Comparison of ENCODE assay signal across 29 mouse cellular contexts in the genomic region with DNA sequence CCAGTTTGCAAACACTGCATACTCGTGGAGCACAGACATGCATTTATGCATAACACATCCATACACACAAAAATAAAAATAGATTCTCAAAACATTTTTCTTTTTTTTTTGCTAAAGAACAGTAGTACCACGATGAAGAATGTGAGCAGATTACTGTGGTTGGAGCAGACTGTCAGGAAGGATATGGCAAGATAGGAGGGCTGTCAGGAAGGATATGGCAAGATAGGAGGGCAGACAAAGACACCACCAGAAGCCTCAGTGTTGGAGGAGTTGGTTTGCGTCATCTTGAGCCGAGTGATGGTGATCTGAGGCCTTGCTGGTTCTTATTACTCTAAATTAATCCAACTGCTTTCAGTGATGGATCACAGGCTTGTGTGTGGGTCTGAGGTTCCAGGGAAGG. TPM values are rescaled to one million over a fixed set of nuclear protein-coding genes. Genes with fewer than 3 reads are reported as not detected.
DNase-seq lines count a peak whose midpoint lies in the region; ATAC-seq lines count a peak whose summit lies in the region.
"Had no signal": no experiment of that assay in that cellular context is flagged by ENCODE, and none has a peak within 500 bp of the region (broad histone marks: within the 10 kb centered on the region; RNA-seq: fewer than 3 reads in every experiment).

No protein-coding gene starts in this region.

- no peaks in the 10 kb centered on the region; the same call in 1 of the 2 replicates for H3K27me3 ChIP-seq in heart, embryonic 10.5 days (ENCODE audit: insufficient read depth, poor library complexity, severe bottlenecking)
- peaks cover 21% of the 10 kb centered on the region for H3K27me3 ChIP-seq in midbrain, embryonic 10.5 days (ENCODE audit: low read depth, poor library complexity, severe bottlenecking)
- H3K27me3 ChIP-seq in midbrain, embryonic 15.5 days (replicated peaks), result 0 out of 2 replicates have a peak, but pooled peaks cover 2% of the 10 kb centered on the region
- no peaks in the 10 kb centered on the region for H3K27me3 ChIP-seq in liver, embryonic 13.5 days
- H3K27me3 ChIP-seq: limb, embryonic 12.5 days; Patski had no signal

- WGBS in heart, embryonic 10.5 days, result 54% methylated on average over 4 of the region's 4 CpGs
- 93% methylated on average over 4 of the region's 4 CpGs for WGBS in midbrain, embryonic 10.5 days
- WGBS in midbrain, embryonic 15.5 days, result 80% methylated on average over 4 of the region's 4 CpGs
- 27% methylated on average over 4 of the region's 4 CpGs for WGBS in liver, embryonic 13.5 days (ENCODE audit: insufficient replicate concordance)

- no peaks in the 10 kb centered on the region for H3K9me3 ChIP-seq in heart, embryonic 10.5 days
- H3K9me3 ChIP-seq in midbrain, embryonic 10.5 days (replicated peaks), result no peaks in the 10 kb centered on the region
- no peaks in the 10 kb centered on the region for H3K9me3 ChIP-seq in midbrain, embryonic 15.5 days
- no peaks in the 10 kb centered on the region for H3K9me3 ChIP-seq in liver, embryonic 13.5 days (replicated peaks)
- H3K9me3 ChIP-seq: forebrain, embryonic 12.5 days; hindbrain, embryonic 13.5 days; limb, embryonic 12.5 days; megakaryocyte, embryonic 14.5 days; neural tube, embryonic 15.5 days had no signal

- no peak for DNase-seq in heart, embryonic 10.5 days (ENCODE audit: low spot score)
- DNase-seq in heart, postnatal 36 days, result no peak
- no peak for DNase-seq in midbrain, embryonic 10.5 days (ENCODE audit: low spot score)
- no peak for DNase-seq in liver, embryonic 13.5 days
- no peak for DNase-seq in layer of hippocampus, adult 11-12 months (ENCODE audit: low spot score)
- no peak for DNase-seq in cerebellum, adult 11-12 months
- DNase-seq: adrenal gland, postnatal 36 days; cerebellum, adult 9-11 months; gastrocnemius, postnatal 25 days; heart, postnatal 14 days; kidney, adult 2 months had no signal

- H3K27ac ChIP-seq in heart, embryonic 10.5 days, result peak overlapping the region; percentile 57; the same call in 1 of the 2 replicates
- 0 out of 2 replicates have a peak overlapping the region, but pooled peaks have one; percentile 17 for H3K27ac ChIP-seq in midbrain, embryonic 10.5 days (replicated peaks)
- H3K27ac ChIP-seq in midbrain, embryonic 15.5 days, result no peak overlapping the region
- peak overlapping the region; percentile 82 for H3K27ac ChIP-seq in liver, embryonic 13.5 days
- H3K27ac ChIP-seq: forebrain, embryonic 12.5 days; hindbrain, embryonic 13.5 days; layer of hippocampus, adult 2 months; limb, embryonic 12.5 days; neural tube, embryonic 15.5 days had no signal

- intact Hi-C loops in heart, postnatal 36 days (cut with DNase I), result no loop called here

- H3K4me2 ChIP-seq in midbrain, embryonic 15.5 days, result no peak overlapping the region
- peak overlapping the region; percentile 45 for H3K4me2 ChIP-seq in liver, embryonic 13.5 days
- H3K4me2 ChIP-seq: forebrain, embryonic 12.5 days; hindbrain, embryonic 13.5 days; limb, embryonic 12.5 days; lung, embryonic 14.5 days; neural tube, embryonic 15.5 days had no signal

- H3K9ac ChIP-seq in midbrain, embryonic 15.5 days, result no peak overlapping the region
- H3K9ac ChIP-seq in liver, embryonic 13.5 days, result peak overlapping the region; percentile 59
- H3K9ac ChIP-seq: forebrain, embryonic 12.5 days; hindbrain, embryonic 13.5 days; limb, embryonic 12.5 days; lung, embryonic 14.5 days; neural tube, embryonic 15.5 days had no signal

- ATAC-seq in midbrain, embryonic 15.5 days (replicated peaks), result no peak
- ATAC-seq in liver, embryonic 13.5 days (ENCODE audit: low read depth), result no peak
- ATAC-seq in megakaryocyte-erythroid progenitor cell, adult 5-6 weeks (replicated peaks; ENCODE audit: low FRiP score, low TSS enrichment, poor library complexity, severe bottlenecking), result peak; percentile 31
- ATAC-seq: CD4-positive, CD25-positive, alpha-beta regulatory T cell, adult 4 months; inflammation-experienced regulatory T-cells, adult 6 months; Patski had no signal

- peaks cover 27% of the 10 kb centered on the region for H3K4me1 ChIP-seq in heart, embryonic 10.5 days
- H3K4me1 ChIP-seq in midbrain, embryonic 10.5 days, result peaks cover 19% of the 10 kb centered on the region
- H3K4me1 ChIP-seq in midbrain, embryonic 15.5 days, result peaks cover 6% of the 10 kb centered on the region; the same call in 1 of the 2 replicates
- peaks cover 83% of the 10 kb centered on the region for H3K4me1 ChIP-seq in liver, embryonic 13.5 days (replicated peaks)

- no peak overlapping the region for H3K4me3 ChIP-seq in heart, embryonic 10.5 days
- no peak overlapping the region for H3K4me3 ChIP-seq in midbrain, embryonic 10.5 days
- H3K4me3 ChIP-seq in midbrain, embryonic 15.5 days, result no peak overlapping the region
- peak overlapping the region; percentile 25 for H3K4me3 ChIP-seq in liver, embryonic 13.5 days (replicated peaks)
- H3K4me3 ChIP-seq: forebrain, embryonic 12.5 days; hindbrain, embryonic 13.5 days; layer of hippocampus, adult 2 months; limb, embryonic 12.5 days; megakaryocyte, embryonic 14.5 days; neural tube, embryonic 15.5 days had no signal

- H3K36me3 ChIP-seq in heart, embryonic 10.5 days, result no peaks in the 10 kb centered on the region
- H3K36me3 ChIP-seq in midbrain, embryonic 10.5 days, result no peaks in the 10 kb centered on the region
- no peaks in the 10 kb centered on the region for H3K36me3 ChIP-seq in midbrain, embryonic 15.5 days (replicated peaks)
- H3K36me3 ChIP-seq in liver, embryonic 13.5 days, result peaks cover 59% of the 10 kb centered on the region
- H3K36me3 ChIP-seq: forebrain, embryonic 12.5 days; hindbrain, embryonic 13.5 days; limb, embryonic 12.5 days; neural tube, embryonic 15.5 days had no signal

RNA-seq across cellular contexts. Expression of gene Fam234b, which starts 34.9 kb away (rescaled TPM):
- polyA plus RNA-seq in heart, embryonic 10.5 days (2016; fragmentation: Nextera tagmentation; extraction: Ambion mirVana), result 9.8 and 11.6 TPM in 2 replicates
- 1 to 10 TPM; 7.0 to 9.2 TPM for total RNA-seq in heart, postnatal 36 days (2021)
- polyA plus RNA-seq in midbrain, embryonic 10.5 days (2016; fragmentation: Nextera tagmentation; extraction: Ambion mirVana), result 21.7 and 29.5 TPM in 2 replicates
- 110 and 117 TPM in 2 replicates for polyA plus RNA-seq in midbrain, embryonic 15.5 days (2015; fragmentation: Nextera tagmentation; extraction: Ambion mirVana)
- 30.1 and 43.5 TPM in 2 replicates for polyA plus RNA-seq in liver, embryonic 13.5 days (2015; fragmentation: Nextera tagmentation; extraction: Ambion mirVana)
- total RNA-seq in megakaryocyte-erythroid progenitor cell, adult 5-6 weeks (2014; fragmentation: Nextera tagmentation), result 57.4 and 66.3 TPM in 2 replicates
- total RNA-seq in megakaryocyte-erythroid progenitor cell, adult 5-6 weeks (2017), result 32.6 and 51.1 TPM in 2 replicates

RNA-seq across cellular contexts. Expression of gene Hebp1, which starts 35.0 kb away (rescaled TPM):
- polyA plus RNA-seq in heart, embryonic 10.5 days (2016; fragmentation: Nextera tagmentation; extraction: Ambion mirVana), result 20.7 and 21.2 TPM in 2 replicates
- 10 to 100 TPM; 50.3 to 53.5 TPM for total RNA-seq in heart, postnatal 36 days (2021)
- polyA plus RNA-seq in midbrain, embryonic 10.5 days (2016; fragmentation: Nextera tagmentation; extraction: Ambion mirVana), result 4.8 and 5.2 TPM in 2 replicates
- 4.7 and 6.1 TPM in 2 replicates for polyA plus RNA-seq in midbrain, embryonic 15.5 days (2015; fragmentation: Nextera tagmentation; extraction: Ambion mirVana)
- polyA plus RNA-seq in liver, embryonic 13.5 days (2015; fragmentation: Nextera tagmentation; extraction: Ambion mirVana), result 129 and 141 TPM in 2 replicates
- 109 and 112 TPM in 2 replicates for total RNA-seq in megakaryocyte-erythroid progenitor cell, adult 5-6 weeks (2014; fragmentation: Nextera tagmentation)
- total RNA-seq in megakaryocyte-erythroid progenitor cell, adult 5-6 weeks (2017), result 109 and 149 TPM in 2 replicates

RNA-seq across cellular contexts. Expression of gene Gprc5d, which starts 44.8 kb away (rescaled TPM):
- polyA plus RNA-seq in heart, embryonic 10.5 days (2016; fragmentation: Nextera tagmentation; extraction: Ambion mirVana), result not detected in 2 replicates
- not detected for total RNA-seq in heart, postnatal 36 days (2021)
- not detected in 2 replicates for polyA plus RNA-seq in midbrain, embryonic 10.5 days (2016; fragmentation: Nextera tagmentation; extraction: Ambion mirVana)
- polyA plus RNA-seq in midbrain, embryonic 15.5 days (2015; fragmentation: Nextera tagmentation; extraction: Ambion mirVana), result not detected in 2 replicates
- polyA plus RNA-seq in liver, embryonic 13.5 days (2015; fragmentation: Nextera tagmentation; extraction: Ambion mirVana), result 0.15 TPM in 1 of 2 replicates, not detected in the other
- not detected in 2 replicates for total RNA-seq in megakaryocyte-erythroid progenitor cell, adult 5-6 weeks (2014; fragmentation: Nextera tagmentation)
- not detected in 2 replicates for total RNA-seq in megakaryocyte-erythroid progenitor cell, adult 5-6 weeks (2017)
- total RNA-seq: adrenal gland, adult 18-20 months; adrenal gland, postnatal 36 days; gastrocnemius, postnatal 25 days; heart, adult 8-10 months; heart, postnatal 14 days; layer of hippocampus, adult 2 months; layer of hippocampus, postnatal 25 days; left cerebral cortex, postnatal 10 days had no signal
- polyA plus RNA-seq: CD4-positive, CD25-positive, alpha-beta regulatory T cell, adult 4 months; embryonic facial prominence, embryonic 11.5 days; forebrain, embryonic 12.5 days; hindbrain, embryonic 13.5 days; inflammation-experienced regulatory T-cells, adult 6 months; limb, embryonic 12.5 days; lung, embryonic 14.5 days; neural tube, embryonic 15.5 days; Patski; small intestine, adult 2 months had no signal
